In the genomic region with DNA sequence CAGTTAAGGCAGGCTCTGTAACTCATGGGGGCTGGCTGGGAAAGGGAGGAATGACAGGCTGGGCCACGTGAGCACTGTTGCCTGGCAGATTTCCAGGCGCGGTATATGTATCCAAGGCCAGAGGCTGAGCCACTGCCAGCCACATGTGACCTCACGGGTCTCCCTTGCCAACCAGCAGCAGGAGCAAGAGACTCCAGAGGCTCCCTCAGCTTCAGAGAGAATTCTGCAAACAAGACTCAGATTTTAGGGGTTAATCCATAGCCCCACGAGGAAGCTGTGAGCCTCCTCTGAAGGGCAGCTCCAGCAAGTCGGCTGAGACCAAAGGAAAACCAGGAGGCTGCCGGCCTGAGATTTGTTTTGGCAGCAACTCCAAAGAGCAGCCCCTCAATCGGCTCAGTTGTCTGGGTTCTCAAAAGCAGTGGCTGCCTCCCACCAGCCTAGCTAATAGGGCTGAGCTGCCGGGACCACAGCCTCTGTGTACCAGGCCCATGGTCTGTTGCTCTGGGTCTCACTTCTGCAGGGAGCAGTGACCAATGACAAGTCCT, we compare ENCODE assay signal across 8 mouse cellular contexts.
A peak's percentile ranks its signal among the peaks of the same experiment; 100 is the strongest.
DNase-seq lines count a peak whose midpoint lies in the region; ATAC-seq lines count a peak whose summit lies in the region.

No protein-coding gene starts in this region.

- ATAC-seq in megakaryocyte-erythroid progenitor cell, adult 5-6 weeks (replicated peaks; ENCODE audit: low FRiP score, low TSS enrichment, poor library complexity, severe bottlenecking), result no peak

- DNase-seq in cerebellum, postnatal 14 days, result peak; percentile 27 to 54
- no peak for DNase-seq in cerebellum, adult 9-11 months
- DNase-seq in right cerebral cortex, postnatal 14 days, result peak; percentile 25
- no peak for DNase-seq in right cerebral cortex, adult 18-20 months
- DNase-seq in kidney, adult 8-10 months, result peak; percentile 21 to 33
- peak; percentile 50 to 74 for DNase-seq in lung, postnatal 4 days
- no peak for DNase-seq in left cerebral cortex, adult 11 months (ENCODE audit: low spot score)

Comparison
In these comparisons a context has a peak if more than half of its experiments do, and no peak if none do; other contexts are left out.
1. DNase-seq: peak in cerebellum, postnatal 14 days (2 of 2), right cerebral cortex, postnatal 14 days (single experiment), kidney, adult 8-10 months (2 of 2) and lung, postnatal 4 days (2 of 2); none in cerebellum, adult 9-11 months (single experiment), right cerebral cortex, adult 18-20 months (single experiment) and left cerebral cortex, adult 11 months (single experiment).